Mouse (Mus musculus): Measurements from ENCODE around the gene Poc1b.

- TF ChIP-seq POLR2A (IDR thresholded peaks at IDR 0.05; ENCODE audit: borderline replicate concordance, control insufficient read depth, low read depth, low read length) (no peak), CTCF (IDR thresholded peaks at IDR 0.05; ENCODE audit: control insufficient read depth, insufficient read depth, low read length) (no peak)
Observed at GRCm38 (mm10) chr10:99106703-99107631, at the start of gene Poc1b.

Measured in bone marrow, adult 2 months (tissue).